Mouse (Mus musculus) erythroblast, embryonic 14.5 days (primary cell): ENCODE data around the gene Lrrc1.

Experiments used
- GATA1 ChIP-seq: IDR thresholded peaks from 2 replicates; pipeline ENCODE4 v1.6.1; 2012; ENCODE audit warnings: low read length, inconsistent platforms, mixed read lengths
- TAL1 ChIP-seq: IDR thresholded peaks from 3 replicates; pipeline ENCODE4 v1.6.1; 2012; ENCODE audit warnings: low read length, inconsistent platforms, mixed read lengths

GRCm38 (mm10) chr9:77428115-77428747 is 116.4 kb downstream of the Lrrc1 start:
- TF ChIP-seq TAL1 (no peak), GATA1 (no peak)
